Mouse (Mus musculus) ES-E14 (cell line): ENCODE data around the gene Kcnd2. TPM values are rescaled to one million over a fixed set of nuclear protein-coding genes. Genes with fewer than 3 reads are reported as not detected.
A peak's percentile ranks its signal among the peaks of the same experiment; 100 is the strongest.

ENCODE experiments used
- DNase-seq: peaks from one replicate; pipeline ENCODE4 v3.0.0-alpha.2; 2013; ENCODE audit warnings: low read depth, low spot score
- H3K27ac ChIP-seq: 2 replicates; pipeline ENCODE4 v1.5.1; 2012; ENCODE audit warnings: low read depth, mild to moderate bottlenecking, low read length, moderate library complexity, mixed read lengths; ENCODE audit not compliant: poor library complexity, insufficient read depth, severe bottlenecking
- H3K36me3 ChIP-seq: 2 replicates; pipeline ENCODE4 v1.6.1; 2012; ENCODE audit warnings: mild to moderate bottlenecking, low read length, moderate library complexity, mixed read lengths; ENCODE audit not compliant: control insufficient read depth, poor library complexity, insufficient read depth, severe bottlenecking
- H3K4me1 ChIP-seq, 2 experiments: fragments of 150-350 bp in 1 of 2; sonication (generic) in 1 of 2; 2 replicates each; pipeline ENCODE4 v1.6.1; 2012; ENCODE audit warnings: low read length in 2 of 2, mild to moderate bottlenecking in 1 of 2, mixed read lengths in 1 of 2; ENCODE audit not compliant: control insufficient read depth in 2 of 2, insufficient read depth in 2 of 2, poor library complexity in 1 of 2
- H3K4me3 ChIP-seq, 2 experiments: fragments of 150-350 bp in 1 of 2; sonication (generic) in 1 of 2; 2 replicates each; pipeline ENCODE4 v1.5.1; 2012; ENCODE audit warnings: low read length in 2 of 2, low read depth in 1 of 2, mild to moderate bottlenecking in 1 of 2, mixed read lengths in 1 of 2; ENCODE audit not compliant: insufficient read depth in 1 of 2, poor library complexity in 1 of 2, severe bottlenecking in 1 of 2
- H3K9ac ChIP-seq: 2 replicates; pipeline ENCODE4 v1.6.1; 2012; ENCODE audit warnings: low read depth, mild to moderate bottlenecking, low read length, mixed read lengths; ENCODE audit not compliant: poor library complexity, insufficient read depth, severe bottlenecking
- H3K9me3 ChIP-seq: fragments of 150-350 bp; sonication (generic); 2 replicates; pipeline ENCODE4 v1.6.1; 2012; ENCODE audit warnings: low read depth, mild to moderate bottlenecking, low read length; ENCODE audit not compliant: control insufficient read depth, insufficient read depth
- CHD2 ChIP-seq: IDR thresholded peaks from 2 replicates; pipeline ENCODE4 v1.6.1; 2014; ENCODE audit warnings: mild to moderate bottlenecking, low read depth, low read length, inconsistent platforms
- HCFC1 ChIP-seq: IDR thresholded peaks from 2 replicates; pipeline ENCODE4 v1.6.1; 2012; ENCODE audit warnings: low read length, inconsistent platforms, borderline replicate concordance; ENCODE audit not compliant: insufficient read depth
- MAFK ChIP-seq: IDR thresholded peaks from 2 replicates; pipeline ENCODE4 v1.6.1; 2014; ENCODE audit warnings: mild to moderate bottlenecking, low read depth, low read length, inconsistent platforms; ENCODE audit not compliant: insufficient read depth
- ZC3H11A ChIP-seq: IDR thresholded peaks from 2 replicates; pipeline ENCODE4 v1.6.1; 2012; ENCODE audit warnings: low read depth, mild to moderate bottlenecking, inconsistent platforms, low read length, borderline replicate concordance
- ZNF384 ChIP-seq: IDR thresholded peaks from 2 replicates; pipeline ENCODE4 v1.6.1; 2012; ENCODE audit warnings: low read depth, low read length, inconsistent platforms
- in situ Hi-C, 2 experiments: fragments of 600-800 bp; cut with MboI; formaldehyde crosslinking; loops; one replicate each; pipeline ENCODE4 v1.15.1; 2025; ENCODE audit warnings: low sequenced_read_pairs in 2 of 2, inconsistent platforms in 1 of 2; ENCODE audit not compliant: unreplicated experiment in 2 of 2
- total RNA-seq: library from RNA; depleted of rRNA; stranded (reverse); fragments of 300-350 nt; gene quantifications from 2 replicates; pipeline ENCODE4 v1.2.3, GENCODE M21; 2012

Gene Kcnd2
- total RNA-seq, 1 experiment = 0.36 TPM

GRCm38 (mm10) chr6:21214673-21215490 lies 421 bp upstream of the Kcnd2 start:
- DNase-seq = peak; percentile 44
- Histone ChIP-seq H3K36me3 (no peaks in the 10 kb centered on the region), H3K9me3 (no peaks in the 10 kb centered on the region), H3K27ac (no peak overlapping the region), H3K4me1 (no peaks in the 10 kb centered on the region), H3K9ac (peak overlapping the region; percentile 56), H3K4me3 (peak overlapping the region; percentile 75 to 82)
- no peak for TF ChIP-seq MAFK
- no peak for TF ChIP-seq CHD2
- no peak for TF ChIP-seq HCFC1
- TF ChIP-seq ZC3H11A = no peak
- TF ChIP-seq ZNF384 = no peak
- in situ Hi-C loops = no loop called here

DNA sequence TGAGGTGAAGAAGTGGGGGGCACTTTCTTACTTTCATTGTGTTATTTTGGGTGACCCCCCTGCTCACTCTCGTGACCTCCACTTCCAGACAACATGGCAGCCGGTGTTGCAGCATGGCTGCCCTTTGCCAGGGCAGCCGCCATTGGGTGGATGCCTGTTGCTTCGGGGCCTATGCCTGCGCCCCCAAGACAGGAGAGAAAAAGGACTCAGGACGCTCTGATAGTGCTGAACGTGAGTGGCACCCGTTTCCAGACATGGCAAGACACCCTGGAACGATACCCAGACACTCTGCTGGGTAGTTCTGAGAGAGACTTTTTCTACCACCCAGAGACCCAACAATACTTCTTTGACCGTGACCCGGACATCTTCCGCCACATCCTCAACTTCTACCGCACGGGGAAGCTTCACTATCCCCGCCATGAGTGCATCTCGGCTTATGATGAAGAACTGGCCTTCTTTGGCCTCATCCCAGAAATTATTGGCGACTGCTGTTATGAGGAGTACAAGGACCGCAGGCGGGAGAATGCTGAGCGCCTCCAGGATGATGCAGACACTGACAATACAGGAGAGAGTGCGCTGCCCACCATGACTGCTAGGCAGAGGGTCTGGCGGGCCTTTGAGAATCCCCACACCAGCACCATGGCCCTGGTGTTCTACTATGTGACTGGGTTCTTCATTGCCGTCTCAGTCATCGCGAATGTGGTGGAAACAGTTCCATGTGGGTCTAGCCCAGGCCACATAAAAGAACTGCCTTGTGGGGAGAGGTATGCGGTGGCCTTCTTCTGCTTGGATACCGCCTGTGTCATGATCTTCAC lies 1.1 kb downstream of the Kcnd2 start:
- Histone ChIP-seq H3K36me3 (no peaks in the 10 kb centered on the region), H3K4me1 (no peaks in the 10 kb centered on the region), H3K4me3 (peak overlapping the region in 1 of 2 experiments; percentile 19; a peak in 2 of 4 replicates), H3K9me3 (no peaks in the 10 kb centered on the region), H3K27ac (no peak overlapping the region), H3K9ac (no peak overlapping the region)
- TF ChIP-seq MAFK (no peak), CHD2 (no peak), ZNF384 (no peak), HCFC1 (no peak), ZC3H11A (no peak)
- DNase-seq = no peak
- in situ Hi-C loops = no loop called here

DNA sequence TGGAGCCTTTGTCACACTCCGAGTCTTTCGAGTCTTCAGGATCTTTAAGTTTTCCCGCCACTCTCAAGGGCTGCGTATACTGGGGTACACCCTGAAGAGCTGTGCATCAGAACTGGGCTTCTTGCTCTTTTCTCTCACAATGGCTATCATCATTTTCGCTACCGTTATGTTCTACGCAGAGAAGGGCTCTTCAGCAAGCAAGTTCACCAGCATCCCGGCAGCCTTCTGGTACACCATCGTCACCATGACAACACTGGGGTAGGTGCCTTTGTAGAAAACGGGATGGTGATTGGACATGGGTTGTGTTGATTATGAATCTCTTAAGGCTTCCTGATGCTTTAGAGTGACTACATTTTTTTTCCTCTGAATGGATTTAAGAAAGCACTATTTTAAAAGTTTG lies 1.9 kb downstream of the Kcnd2 start:
- H3K9ac ChIP-seq = no peak overlapping the region
- TF ChIP-seq CHD2 (no peak), ZNF384 (no peak), HCFC1 (no peak)
- DNase-seq = no peak
- H3K36me3 ChIP-seq = no peaks in the 10 kb centered on the region
- H3K27ac ChIP-seq = no peak overlapping the region
- no peak overlapping the region for H3K4me3 ChIP-seq
- in situ Hi-C loops = no loop called here
- no peaks in the 10 kb centered on the region for H3K9me3 ChIP-seq
- no peaks in the 10 kb centered on the region for H3K4me1 ChIP-seq

DNA sequence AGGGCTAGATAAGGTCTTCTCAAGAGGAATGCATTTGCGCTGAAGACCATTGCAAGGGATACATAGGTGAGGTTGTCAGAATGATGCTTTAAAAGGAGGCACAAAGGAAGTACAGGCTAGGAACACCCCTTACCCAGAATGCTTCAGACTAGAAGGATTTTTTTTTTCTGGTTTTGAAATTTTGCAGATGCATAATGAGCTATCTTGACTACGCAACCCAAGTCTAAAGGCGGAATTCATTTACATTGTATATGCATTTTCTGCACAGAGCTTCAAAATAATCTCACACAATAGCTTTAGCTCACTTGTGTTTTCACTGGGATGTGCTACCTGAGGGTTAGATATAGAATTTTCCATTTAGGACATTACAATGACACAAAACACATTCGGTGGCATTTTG lies 10.8 kb downstream of the Kcnd2 start:
- H3K4me1 ChIP-seq = no peaks in the 10 kb centered on the region
- no peak overlapping the region for H3K27ac ChIP-seq
- TF ChIP-seq HCFC1 (no peak), MAFK (no peak), ZC3H11A (no peak), ZNF384 (no peak), CHD2 (no peak)
- in situ Hi-C loops = no loop called here
- no peaks in the 10 kb centered on the region for H3K9me3 ChIP-seq
- no peak overlapping the region for H3K4me3 ChIP-seq
- no peak overlapping the region for H3K9ac ChIP-seq
- DNase-seq = no peak
- no peaks in the 10 kb centered on the region for H3K36me3 ChIP-seq
